Mouse (Mus musculus) myocyte (in vitro differentiated cells): Measurements from ENCODE around the gene Gstm2.

ENCODE experiments used
- CEBPB ChIP-seq: IDR thresholded peaks from 2 replicates; pipeline ENCODE4 v1.6.1; 2011; ENCODE audit warnings: mild to moderate bottlenecking, moderate library complexity; ENCODE audit not compliant: poor library complexity, insufficient read depth, severe bottlenecking
- POLR2A ChIP-seq: IDR thresholded peaks from one replicate; pipeline ENCODE4 v1.6.1; 2011; ENCODE audit warnings: low read depth, mild to moderate bottlenecking, control low read depth, moderate library complexity; ENCODE audit not compliant: insufficient read length
- SRF ChIP-seq: IDR thresholded peaks from one replicate; pipeline ENCODE4 v1.6.1; 2011; ENCODE audit warnings: low read depth; ENCODE audit not compliant: control insufficient read depth, insufficient read length
- TCF12 ChIP-seq: IDR thresholded peaks from one replicate; pipeline ENCODE4 v1.6.1; 2011; ENCODE audit warnings: mild to moderate bottlenecking, control low read depth; ENCODE audit not compliant: poor library complexity, insufficient read depth, severe bottlenecking

- TF ChIP-seq CEBPB (no peak), SRF (no peak), POLR2A (no peak), TCF12 (no peak)
Observed at GRCm38 (mm10) chr3:107981261-107981660, 5.0 kb downstream of the Gstm2 start.
